Mouse (Mus musculus): Measurements from ENCODE around the gene Ubac2. TPM values are rescaled to one million over a fixed set of nuclear protein-coding genes. Genes with fewer than 3 reads are reported as not detected.

The Ubac2 gene
- total and polyA plus RNA-seq, 3 experiments = 32.8 to 40.1 (median 35.5) TPM

DNA sequence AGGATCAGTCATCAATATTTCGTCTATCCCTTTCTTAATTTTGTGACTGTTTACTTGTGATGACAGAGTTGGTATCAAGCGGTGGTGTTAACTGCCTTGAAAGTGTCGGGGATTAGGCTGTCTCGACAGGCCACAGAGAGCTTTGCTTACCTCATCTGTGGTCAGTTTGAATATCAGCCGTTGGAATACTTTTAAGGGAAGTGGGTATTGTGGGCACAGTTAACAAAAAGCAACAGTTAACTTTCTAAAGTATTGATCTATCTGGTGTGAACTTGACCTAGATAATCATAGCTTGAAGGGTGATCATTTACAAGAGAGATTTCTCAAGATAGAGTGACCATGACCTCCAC, 56.2 kb downstream of the Ubac2 start:
- TF ChIP-seq RAD21 (IDR thresholded peaks at IDR 0.05; ENCODE audit: low read depth, low read length) (no peak), MEF2A (IDR thresholded peaks at IDR 0.05; ENCODE audit: borderline replicate concordance, low read depth, low read length) (no peak), MAX (IDR thresholded peaks at IDR 0.05; ENCODE audit: low read length) (no peak), EP300 (IDR thresholded peaks at IDR 0.05; ENCODE audit: low read length) (no peak; the same call in 1 of the 2 replicates), IRF4 (IDR thresholded peaks at IDR 0.05; ENCODE audit: low read depth, low read length) (no peak), TBP (conservative IDR thresholded peaks at IDR 0.05; ENCODE audit: low read depth, low read length) (no peak), GABPA (IDR thresholded peaks at IDR 0.05; ENCODE audit: insufficient replicate concordance, low read depth, low read length) (no peak), NRF1 (IDR thresholded peaks at IDR 0.05; ENCODE audit: low read depth, low read length) (no peak)
- in situ Hi-C loops (cut with MboI; ENCODE audit: low pct_ligation_motif_present, low pct_unique_long_range_greater_than_20kb, low sequenced_read_pairs) (loop anchor here (5.0 kb wide), 2 partner anchors 33 to 128 kb away; partner anchors contain the start of gene Gpr183), dilution Hi-C loops (cut with MboI; ENCODE audit: extremely low pct_ligation_motif_present, extremely low pct_unique_long_range_greater_than_20kb, low sequenced_read_pairs) (no loop called here)
- H3K9me3 ChIP-seq (replicated peaks; ENCODE audit: low read length) = peaks cover 16% of the 10 kb centered on the region
- H3K4me1 ChIP-seq (ENCODE audit: control insufficient read depth in 1 of 2, insufficient read depth in 2 of 2) = peaks cover 32 to 81% of the 10 kb centered on the region in 2 experiments
- H3K9ac ChIP-seq (ENCODE audit: insufficient read depth, low read depth) = no peak overlapping the region
- peaks cover 6 to 36% of the 10 kb centered on the region in 2 experiments for H3K36me3 ChIP-seq (replicated peaks in 1 of 2; ENCODE audit: control insufficient read depth in 1 of 2, insufficient read depth in 1 of 2, low read length in 1 of 2)
- no peak overlapping the region for H3K4me3 ChIP-seq (replicated peaks in 1 of 3; ENCODE audit: low read depth in 2 of 3, low read length in 2 of 3, poor library complexity in 1 of 3)
- DNase-seq (ENCODE audit: extremely low read depth) = no peak
- H3K4me2 ChIP-seq (ENCODE audit: insufficient read depth, low read depth, poor library complexity, severe bottlenecking) = no peak overlapping the region
- H3K27me3 ChIP-seq (replicated peaks) = no peaks in the 10 kb centered on the region
- no peaks in the 10 kb centered on the region for H3K79me2 ChIP-seq (replicated peaks; ENCODE audit: control insufficient read depth, extremely low read depth, insufficient read depth, poor library complexity, severe bottlenecking)
- H3K27ac ChIP-seq (ENCODE audit: insufficient read depth, low read depth) = no peak overlapping the region

GRCm38 (mm10) chr14:121936356-121936755, 57.9 kb downstream of the Ubac2 start:
- Histone ChIP-seq H3K36me3 (replicated peaks in 1 of 2; ENCODE audit: control insufficient read depth in 1 of 2, insufficient read depth in 1 of 2, low read length in 1 of 2) (peaks cover 6 to 36% of the 10 kb centered on the region in 2 experiments), H3K27ac (ENCODE audit: insufficient read depth, low read depth) (no peak overlapping the region), H3K9me3 (replicated peaks; ENCODE audit: low read length) (peaks cover 16% of the 10 kb centered on the region), H3K9ac (ENCODE audit: insufficient read depth, low read depth) (no peak overlapping the region), H3K27me3 (replicated peaks) (no peaks in the 10 kb centered on the region), H3K79me2 (replicated peaks; ENCODE audit: control insufficient read depth, extremely low read depth, insufficient read depth, poor library complexity, severe bottlenecking) (no peaks in the 10 kb centered on the region), H3K4me3 (replicated peaks in 1 of 3; ENCODE audit: low read depth in 2 of 3, low read length in 2 of 3, poor library complexity in 1 of 3) (no peak overlapping the region), H3K4me1 (ENCODE audit: control insufficient read depth in 1 of 2, insufficient read depth in 2 of 2) (peaks cover 27 to 68% of the 10 kb centered on the region in 2 experiments), H3K4me2 (ENCODE audit: insufficient read depth, low read depth, poor library complexity, severe bottlenecking) (no peak overlapping the region)
- dilution Hi-C loops (cut with MboI; ENCODE audit: extremely low pct_ligation_motif_present, extremely low pct_unique_long_range_greater_than_20kb, low sequenced_read_pairs) (no loop called here), in situ Hi-C loops (cut with MboI; ENCODE audit: low pct_ligation_motif_present, low pct_unique_long_range_greater_than_20kb, low sequenced_read_pairs) (no loop called here)
- no peak for DNase-seq (ENCODE audit: extremely low read depth)
- TF ChIP-seq POLR2A (IDR thresholded peaks at IDR 0.05; ENCODE audit: low read depth, low read length) = no peak
- TF ChIP-seq TBP (conservative IDR thresholded peaks at IDR 0.05; ENCODE audit: low read depth, low read length) = no peak
- no peak for TF ChIP-seq TCF12 (IDR thresholded peaks at IDR 0.05; ENCODE audit: low read depth, low read length)
- no peak for TF ChIP-seq SMC3 (IDR thresholded peaks at IDR 0.05; ENCODE audit: low read depth, low read length)
- TF ChIP-seq E2F4 (IDR thresholded peaks at IDR 0.05; ENCODE audit: insufficient replicate concordance, low read depth, low read length) = no peak
- no peak for TF ChIP-seq ETS1 (conservative IDR thresholded peaks at IDR 0.05; ENCODE audit: low read depth, low read length)
- no peak for TF ChIP-seq JUN (IDR thresholded peaks at IDR 0.05; ENCODE audit: insufficient read depth, low read depth, low read length)
- no peak for TF ChIP-seq JUND (conservative IDR thresholded peaks at IDR 0.05; ENCODE audit: low read depth, low read length)
- no peak for TF ChIP-seq IRF4 (IDR thresholded peaks at IDR 0.05; ENCODE audit: low read depth, low read length)
- no peak for TF ChIP-seq HCFC1 (IDR thresholded peaks at IDR 0.05; ENCODE audit: low read depth, low read length)
- TF ChIP-seq CHD1 (IDR thresholded peaks at IDR 0.05; ENCODE audit: low read depth, low read length) = no peak
- no peak for TF ChIP-seq MAFK (IDR thresholded peaks at IDR 0.05; ENCODE audit: insufficient replicate concordance, low read length)
- TF ChIP-seq RAD21 (IDR thresholded peaks at IDR 0.05; ENCODE audit: low read depth, low read length) = no peak
- TF ChIP-seq ZKSCAN1 (IDR thresholded peaks at IDR 0.05; ENCODE audit: borderline replicate concordance, low read depth, low read length) = no peak
- no peak for TF ChIP-seq ZMIZ1 (IDR thresholded peaks at IDR 0.05; ENCODE audit: low read depth, low read length)

Measured in CH12.LX (cell line).